Mouse (Mus musculus) lung, embryonic 14.5 days (tissue): ENCODE data around the gene Kansl2. TPM values are rescaled to one million over a fixed set of nuclear protein-coding genes. Genes with fewer than 3 reads are reported as not detected.

Source experiments
- ATAC-seq: fragments of 200-750 bp; cut with Nextera tagmentation; 2 replicates; pipeline ENCODE4 v1.8.0; 2017; ENCODE audit warnings: mild to moderate bottlenecking, moderate TSS enrichment, moderate library complexity; ENCODE audit not compliant: insufficient read depth
- DNase-seq: peaks from one replicate; pipeline ENCODE4 v3.0.0-alpha.2; 2015
- H3K27ac ChIP-seq: fragments of 300-500 bp; sonication (generic); 2 replicates; pipeline ENCODE4 v1.5.1; 2014; ENCODE audit warnings: low read depth, mild to moderate bottlenecking, moderate library complexity
- H3K27me3 ChIP-seq: fragments of 300-500 bp; sonication (generic); 2 replicates; pipeline ENCODE4 v1.6.1; 2014; ENCODE audit warnings: low read length, control low read depth; ENCODE audit not compliant: insufficient read depth
- H3K36me3 ChIP-seq: fragments of 300-500 bp; sonication (generic); 2 replicates; pipeline ENCODE4 v1.6.1; 2014; ENCODE audit warnings: control low read depth; ENCODE audit not compliant: insufficient read depth
- H3K4me1 ChIP-seq: fragments of 300-500 bp; sonication (generic); 2 replicates; pipeline ENCODE4 v1.6.1; 2014; ENCODE audit warnings: antibody characterized with exemption, control low read depth; ENCODE audit not compliant: insufficient read depth
- H3K4me2 ChIP-seq: fragments of 300-500 bp; sonication (generic); 2 replicates; pipeline ENCODE4 v1.6.1; 2014; ENCODE audit warnings: mild to moderate bottlenecking
- H3K4me3 ChIP-seq: fragments of 300-500 bp; sonication (generic); 2 replicates; pipeline ENCODE4 v1.5.1; 2014; ENCODE audit warnings: low read depth, low read length
- H3K9ac ChIP-seq: fragments of 300-500 bp; sonication (generic); 2 replicates; pipeline ENCODE4 v1.6.1; 2014
- H3K9me3 ChIP-seq: fragments of 300-500 bp; sonication (generic); 2 replicates; pipeline ENCODE4 v1.6.1; 2016; ENCODE audit warnings: low read depth, low read length, control low read depth
- CTCF ChIP-seq: IDR thresholded peaks from 2 replicates; pipeline ENCODE4 v1.5.1; 2016; ENCODE audit warnings: antibody characterized with exemption, low read depth
- WGBS: fragments of 180-500 bp; shearing (Covaris S2); extraction: QIAGEN DNeasy Blood & Tissue Kit; methylation state at CpG from one replicate; pipeline ENCODE4 v1.1.7; 2014; 5-methylcytosine and 5-hydroxymethylcytosine counted together
- polyA plus RNA-seq: library from polyadenylated mRNA; unstranded; fragments of >200 nt; fragmentation: Nextera tagmentation; extraction: Ambion mirVana; gene quantifications from 2 replicates; pipeline ENCODE4 v1.2.1, GENCODE M21; 2014

Gene Kansl2
- polyA plus RNA-seq, 1 experiment from 2014 or later = 121 TPM

DNA sequence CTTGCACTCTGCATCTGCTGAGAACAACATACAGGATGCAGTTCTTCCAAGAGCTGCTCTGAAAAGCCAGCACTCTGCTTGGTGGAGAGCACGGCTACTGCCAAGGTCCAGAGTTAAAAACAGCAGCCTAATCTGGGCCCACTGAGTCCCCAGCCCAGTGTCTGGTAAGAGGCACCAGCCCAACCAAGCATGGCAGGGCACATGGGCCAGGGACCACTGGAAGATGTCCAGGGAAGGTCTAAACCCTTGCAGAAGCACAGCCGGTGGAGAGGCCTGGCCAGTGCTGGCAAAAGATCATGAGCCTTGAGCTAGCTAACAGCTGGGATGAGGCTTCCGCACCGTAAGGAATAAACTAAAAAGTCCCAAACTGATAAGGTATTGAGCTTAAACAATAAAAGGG lies 21.8 kb upstream of the Kansl2 start:
- no peak for TF ChIP-seq CTCF
- Histone ChIP-seq H3K4me1 (no peaks in the 10 kb centered on the region), H3K9ac (no peak overlapping the region), H3K4me3 (no peak overlapping the region), H3K27me3 (no peaks in the 10 kb centered on the region), H3K27ac (no peak overlapping the region), H3K4me2 (no peak overlapping the region), H3K36me3 (peaks cover 82% of the 10 kb centered on the region), H3K9me3 (no peaks in the 10 kb centered on the region)
- ATAC-seq = no peak
- WGBS = 89% methylated on average over 4 of the region's 4 CpGs
- no peak for DNase-seq

DNA sequence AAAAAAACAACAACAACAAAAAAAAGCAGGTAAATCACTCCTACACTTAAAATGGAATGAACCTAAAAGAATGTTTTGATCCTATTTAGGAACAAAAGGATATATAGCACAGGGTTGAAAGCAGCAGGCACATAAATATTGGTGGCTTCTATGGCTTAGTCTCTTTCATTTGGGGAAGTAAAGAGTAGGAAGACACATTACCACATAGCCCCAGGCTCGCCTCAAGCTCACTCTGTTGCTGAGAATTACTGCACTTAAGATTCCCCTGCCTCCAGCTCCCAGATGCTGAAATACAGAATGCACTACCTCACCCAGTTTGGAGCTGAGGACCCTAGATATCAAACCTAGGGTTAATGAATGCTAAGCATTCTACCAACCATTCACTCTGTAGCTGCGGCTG lies 18.7 kb upstream of the Kansl2 start:
- no peak for ATAC-seq

DNA sequence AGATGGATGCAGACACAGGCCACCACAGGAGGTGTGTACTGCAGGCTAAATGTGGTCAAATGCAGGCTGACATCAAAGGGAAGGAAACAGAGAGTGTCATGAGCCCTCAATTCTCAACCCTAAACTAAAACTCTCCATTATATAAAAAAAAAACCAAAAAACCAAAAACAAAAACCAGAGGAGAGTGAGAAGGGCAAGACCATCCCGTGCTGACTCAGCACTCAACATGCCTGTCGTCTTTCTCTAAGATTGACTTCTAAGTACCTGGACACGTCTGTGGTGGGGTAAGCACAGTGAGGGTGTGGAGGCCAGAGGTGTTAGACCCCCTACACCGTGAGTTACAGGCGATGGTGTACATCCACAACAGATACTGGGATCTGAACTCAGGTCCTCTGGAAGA lies 12.8 kb upstream of the Kansl2 start:
- Histone ChIP-seq H3K27ac (no peak overlapping the region), H3K4me3 (no peak overlapping the region), H3K4me1 (no peaks in the 10 kb centered on the region), H3K4me2 (no peak overlapping the region), H3K27me3 (no peaks in the 10 kb centered on the region), H3K9me3 (no peaks in the 10 kb centered on the region), H3K36me3 (peaks cover 96% of the 10 kb centered on the region), H3K9ac (no peak overlapping the region)
- 88% methylated on average over 5 of the region's 5 CpGs for WGBS
- TF ChIP-seq CTCF = no peak
- no peak for DNase-seq
- no peak for ATAC-seq

More for the DNA sequence above, 18.7 kb upstream of the Kansl2 start:
- no peak overlapping the region for H3K4me2 ChIP-seq
- DNase-seq = no peak
- H3K27ac ChIP-seq = no peak overlapping the region
- H3K36me3 ChIP-seq = peaks cover 84% of the 10 kb centered on the region
- H3K4me1 ChIP-seq = no peaks in the 10 kb centered on the region
- no peak overlapping the region for H3K4me3 ChIP-seq
- 96% methylated on average over 2 of the region's 2 CpGs for WGBS
- no peaks in the 10 kb centered on the region for H3K27me3 ChIP-seq
- H3K9ac ChIP-seq = no peak overlapping the region
- no peaks in the 10 kb centered on the region for H3K9me3 ChIP-seq
- TF ChIP-seq CTCF = no peak

- ATAC-seq = no peak
Measured at GRCm38 (mm10) chr15:98545151-98545550, 11.1 kb upstream of the Kansl2 start.

DNA sequence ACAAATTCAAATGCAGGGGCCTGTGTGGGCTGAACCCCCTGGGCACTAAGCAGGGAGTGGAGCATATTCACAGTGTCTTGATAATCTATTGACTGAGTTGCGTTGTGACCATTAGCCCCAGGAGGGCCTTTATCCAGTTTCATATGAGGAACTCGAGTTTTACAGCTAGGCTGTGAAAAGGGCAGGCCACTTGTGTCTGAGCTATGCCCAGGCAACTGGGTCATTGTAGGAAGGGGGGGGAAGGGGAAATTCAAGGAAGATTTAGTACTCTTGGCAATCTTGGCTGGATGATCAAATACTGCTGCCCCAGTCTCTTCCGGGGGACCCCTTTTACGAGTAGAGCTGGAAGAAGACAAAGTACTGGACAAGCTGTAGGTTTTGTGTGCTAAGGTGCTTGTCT lies 9.3 kb upstream of the Kansl2 start:
- no peak for TF ChIP-seq CTCF
- 92% methylated on average over 4 of the region's 4 CpGs for WGBS
- Histone ChIP-seq H3K9ac (no peak overlapping the region), H3K4me2 (no peak overlapping the region), H3K27ac (no peak overlapping the region), H3K36me3 (peaks cover 80% of the 10 kb centered on the region), H3K9me3 (no peaks in the 10 kb centered on the region), H3K4me1 (no peaks in the 10 kb centered on the region), H3K4me3 (no peak overlapping the region), H3K27me3 (no peaks in the 10 kb centered on the region)
- no peak for ATAC-seq
- no peak for DNase-seq

More at GRCm38 (mm10) chr15:98545151-98545550, 11.1 kb upstream of the Kansl2 start:
- no peaks in the 10 kb centered on the region for H3K4me1 ChIP-seq
- TF ChIP-seq CTCF = no peak
- H3K9ac ChIP-seq = no peak overlapping the region
- DNase-seq = no peak
- no peaks in the 10 kb centered on the region for H3K27me3 ChIP-seq
- H3K4me2 ChIP-seq = no peak overlapping the region
- H3K27ac ChIP-seq = no peak overlapping the region
- 96% methylated on average over 3 of the region's 3 CpGs for WGBS
- no peaks in the 10 kb centered on the region for H3K9me3 ChIP-seq
- H3K36me3 ChIP-seq = peaks cover 87% of the 10 kb centered on the region
- H3K4me3 ChIP-seq = no peak overlapping the region

DNA sequence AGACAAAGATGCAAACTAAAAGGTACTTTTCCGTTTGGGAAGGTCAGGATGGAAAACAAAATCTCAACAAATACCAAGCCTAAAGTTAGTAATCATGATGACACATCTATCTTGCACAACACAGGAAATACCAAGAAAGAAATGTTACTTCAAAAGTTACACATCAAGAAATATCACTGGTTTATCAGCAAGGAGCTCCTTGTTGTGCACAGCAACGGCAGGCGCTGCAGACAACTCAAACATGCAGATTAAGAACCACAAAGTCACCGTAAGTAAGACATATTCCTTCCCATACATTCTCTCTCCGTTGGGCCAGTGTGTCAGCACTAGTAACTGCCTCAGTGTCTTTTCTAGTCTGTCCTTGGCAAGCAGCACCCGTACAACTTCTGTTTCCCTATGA lies 7.0 kb upstream of the Kansl2 start:
- DNase-seq = no peak
- WGBS = 80% methylated on average over 6 of the region's 6 CpGs
- Histone ChIP-seq H3K4me3 (no peak overlapping the region), H3K27ac (no peak overlapping the region), H3K27me3 (no peaks in the 10 kb centered on the region), H3K9ac (no peak overlapping the region), H3K9me3 (no peaks in the 10 kb centered on the region), H3K36me3 (peaks cover 64% of the 10 kb centered on the region), H3K4me2 (no peak overlapping the region), H3K4me1 (no peaks in the 10 kb centered on the region)
- ATAC-seq = no peak
- TF ChIP-seq CTCF = no peak

DNA sequence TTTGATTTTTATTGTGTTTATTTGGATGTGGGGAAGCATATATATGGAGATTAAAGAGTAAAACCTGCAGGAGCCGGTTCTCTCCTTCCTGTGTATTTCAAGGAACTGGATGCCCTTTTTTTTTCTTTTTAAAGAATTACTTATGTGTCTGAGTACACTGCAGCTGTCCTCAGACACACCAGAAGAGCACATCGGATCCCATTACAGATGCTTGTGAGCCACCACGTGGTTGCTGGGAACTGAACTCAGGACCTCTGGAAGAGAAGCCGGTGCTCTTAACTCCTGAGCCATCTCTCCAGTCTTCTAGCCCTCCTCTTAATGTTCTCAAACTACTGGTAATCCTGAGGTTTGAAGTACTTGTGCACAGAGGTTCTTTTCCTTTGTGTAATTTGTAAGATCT lies 3.9 kb upstream of the Kansl2 start:
- Histone ChIP-seq H3K27ac (no peak overlapping the region), H3K4me1 (no peaks in the 10 kb centered on the region)
- WGBS = 58% methylated on average over 4 of the region's 4 CpGs

More for the DNA sequence above, 3.9 kb upstream of the Kansl2 start:
- Histone ChIP-seq H3K27me3 (no peaks in the 10 kb centered on the region), H3K9me3 (no peaks in the 10 kb centered on the region), H3K36me3 (peaks cover 33% of the 10 kb centered on the region), H3K4me3 (no peak overlapping the region), H3K4me2 (no peak overlapping the region), H3K9ac (no peak overlapping the region)
- DNase-seq (no peak), ATAC-seq (no peak)
- no peak for TF ChIP-seq CTCF
